Mouse (Mus musculus) cerebral cortex, adult 2 months (tissue): ENCODE results near the gene Timm13.

Source experiments
- WGBS: fragments of 180-500 bp; shearing (Covaris S2); methylation state at CpG from one replicate; pipeline ENCODE4 v1.1.7; 2018; 5-methylcytosine and 5-hydroxymethylcytosine counted together

Gene Timm13

DNA sequence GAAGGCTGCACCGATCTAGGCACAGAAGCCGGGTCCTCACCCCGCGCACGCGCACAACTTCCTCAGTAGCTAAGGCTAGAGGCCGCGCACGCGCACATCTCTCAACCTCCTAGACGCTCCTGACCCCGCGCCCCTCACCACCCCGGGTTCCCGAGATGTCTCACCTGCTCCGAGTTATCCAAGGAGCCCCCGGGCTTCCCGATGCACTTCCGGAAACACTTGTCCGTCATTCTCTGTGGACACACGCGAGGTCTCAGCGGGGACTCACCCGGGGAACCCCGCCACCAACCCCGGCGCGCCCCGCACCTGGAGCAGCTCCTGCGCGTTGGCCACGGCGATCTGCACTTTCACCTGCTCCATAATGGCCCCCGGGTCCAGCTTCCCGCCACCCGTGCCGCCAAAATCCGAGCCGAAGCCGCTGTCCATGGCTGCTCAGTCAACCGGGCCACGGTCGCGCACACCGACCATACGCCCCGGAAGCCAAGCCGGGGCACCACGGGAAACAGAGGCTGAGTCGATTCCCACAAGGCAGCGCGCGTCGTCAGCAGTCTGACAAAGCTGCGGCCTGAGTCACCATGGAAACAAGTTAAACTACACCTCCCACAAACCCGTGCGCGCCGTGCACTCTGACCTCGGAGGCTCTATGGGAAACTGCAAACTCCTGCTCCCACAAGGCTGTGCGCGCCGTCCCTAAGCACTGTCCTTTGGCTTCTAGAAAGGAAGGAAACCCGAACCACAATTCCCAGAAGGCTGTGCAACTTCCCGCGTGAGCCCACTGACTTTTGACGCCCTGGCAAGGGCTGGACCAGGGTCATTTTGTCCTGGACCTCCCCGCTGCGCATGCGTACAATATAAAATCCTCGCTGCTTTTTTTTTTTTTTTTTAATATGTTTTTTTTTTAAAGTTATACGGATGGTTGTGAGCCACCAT, at the start of gene Timm13:
TSS of gene Timm13 (minus strand) at position 652 of the 930 bp plus-strand sequence.
- WGBS: under 1% methylated on average over 72 of the region's 72 CpGs

DNA sequence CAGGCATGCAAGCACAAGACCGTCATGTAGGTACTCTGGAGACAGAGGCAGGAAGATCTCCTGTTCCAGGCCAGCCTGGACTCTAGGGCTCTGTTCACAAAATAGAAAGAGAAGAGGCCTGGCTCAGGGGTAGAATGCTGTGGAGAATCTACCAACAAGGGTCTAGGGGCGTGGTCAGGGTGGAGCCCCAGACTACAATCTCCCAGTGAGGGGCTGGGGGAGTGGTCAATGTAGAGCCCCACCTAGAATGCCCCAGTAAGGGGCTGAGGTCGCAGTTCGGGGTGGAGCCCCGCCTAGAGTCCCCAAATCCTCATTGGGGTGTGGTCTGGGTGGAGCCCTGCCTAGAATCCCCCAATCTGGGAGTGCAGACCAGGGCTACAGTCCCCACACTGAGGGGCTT, 49.5 kb upstream of the Timm13 start:
- WGBS: 59% methylated on average over 5 of the region's 5 CpGs

DNA sequence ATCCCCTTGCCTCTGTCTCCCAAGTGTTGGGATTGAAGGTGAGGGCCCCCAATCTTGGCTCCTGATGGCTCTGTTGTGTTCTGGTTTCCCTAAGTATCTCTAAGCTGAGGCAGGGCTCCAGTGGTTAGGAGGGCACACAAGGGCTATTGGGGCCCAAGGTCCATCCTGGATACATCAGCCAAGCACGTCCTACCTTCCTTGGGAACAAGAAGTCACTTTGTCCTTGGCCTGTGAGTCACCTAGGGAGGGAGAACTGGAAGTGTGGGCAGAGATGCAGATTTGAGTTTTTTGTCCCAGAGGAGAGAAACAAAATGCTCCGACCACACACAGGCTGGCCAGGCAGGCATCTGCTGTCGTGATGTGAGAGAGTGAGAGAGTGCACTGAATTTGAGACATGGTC, 48.3 kb upstream of the Timm13 start:
- 51% methylated on average over 3 of the region's 3 CpGs for WGBS

DNA sequence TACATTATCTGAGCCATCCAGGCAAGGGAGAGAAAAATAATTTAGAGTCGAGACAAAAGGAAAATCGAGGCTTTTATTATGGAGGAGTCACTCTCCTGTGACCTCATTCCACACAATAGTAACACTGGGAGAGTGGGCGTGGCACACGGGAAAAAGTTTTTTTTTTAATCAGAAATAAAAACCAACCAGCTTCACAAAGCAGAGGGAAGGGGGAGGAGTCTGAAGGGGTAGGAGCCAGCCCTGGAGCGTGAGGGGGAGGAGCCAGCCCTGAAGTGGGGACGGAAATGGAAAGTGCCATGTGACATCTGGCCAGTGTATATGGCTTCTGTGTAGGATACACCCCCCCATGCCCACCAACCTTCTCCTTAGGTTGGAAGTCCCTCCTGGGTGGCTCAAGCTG, 47.8 kb upstream of the Timm13 start:
- 37% methylated on average over 6 of the region's 6 CpGs for WGBS

DNA sequence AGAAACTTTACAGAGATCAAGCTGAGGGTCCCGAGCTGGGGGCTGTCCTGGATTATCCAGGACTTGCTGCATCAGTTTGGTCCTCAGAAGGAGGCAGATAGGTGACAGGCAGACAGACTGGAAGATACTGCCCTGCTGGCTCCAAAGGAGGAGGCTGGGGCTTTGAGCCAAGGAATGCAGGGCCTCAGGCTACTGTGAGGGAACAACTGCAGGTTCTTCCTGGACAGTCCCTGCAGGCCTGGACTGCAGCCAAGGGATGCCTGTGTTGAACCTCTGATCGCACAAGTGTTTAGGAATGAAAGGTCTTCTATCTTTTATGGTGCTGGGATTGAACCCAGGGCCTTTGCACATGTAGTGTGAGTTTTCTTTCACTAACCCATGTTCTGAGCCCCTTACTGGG, 47.0 kb upstream of the Timm13 start:
- 46% methylated on average over 2 of the region's 2 CpGs for WGBS

DNA sequence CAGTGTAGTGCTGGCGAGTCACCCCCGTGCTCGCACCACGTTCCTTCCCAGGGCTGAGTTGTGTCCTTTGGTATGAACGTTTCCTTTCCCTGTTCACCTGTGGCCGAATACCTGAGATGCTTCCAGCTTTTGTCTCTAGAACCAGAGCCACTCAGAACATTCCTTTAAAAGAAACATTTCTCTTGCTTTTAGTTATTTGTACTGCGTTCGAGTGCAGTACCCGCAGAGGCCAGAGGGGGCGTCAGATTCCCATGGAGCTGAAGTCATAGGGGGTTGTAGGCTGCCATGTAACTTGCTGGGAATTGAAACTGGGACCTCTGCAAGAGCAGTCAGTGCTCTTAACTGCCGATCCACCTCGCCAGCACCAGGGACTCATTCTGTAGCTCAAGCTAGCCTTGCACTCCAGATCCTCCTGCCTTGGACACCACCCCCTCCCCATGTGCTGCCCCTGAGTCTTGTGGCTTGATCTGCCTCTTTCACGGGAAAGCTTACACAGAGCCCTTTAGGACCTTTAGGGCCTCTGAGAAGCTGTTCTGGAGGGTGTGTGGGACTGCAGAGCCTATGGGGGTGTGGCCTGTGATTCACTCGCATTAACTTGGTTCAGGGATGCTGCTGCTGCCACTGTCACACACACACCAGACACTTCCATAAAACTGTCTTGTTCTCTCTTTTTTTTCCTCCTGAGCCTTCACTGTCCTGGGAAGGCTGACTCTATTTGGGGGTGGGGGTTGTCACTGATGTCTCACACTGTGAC, 46.1 kb upstream of the Timm13 start:
- 68% methylated on average over 14 of the region's 14 CpGs for WGBS

DNA sequence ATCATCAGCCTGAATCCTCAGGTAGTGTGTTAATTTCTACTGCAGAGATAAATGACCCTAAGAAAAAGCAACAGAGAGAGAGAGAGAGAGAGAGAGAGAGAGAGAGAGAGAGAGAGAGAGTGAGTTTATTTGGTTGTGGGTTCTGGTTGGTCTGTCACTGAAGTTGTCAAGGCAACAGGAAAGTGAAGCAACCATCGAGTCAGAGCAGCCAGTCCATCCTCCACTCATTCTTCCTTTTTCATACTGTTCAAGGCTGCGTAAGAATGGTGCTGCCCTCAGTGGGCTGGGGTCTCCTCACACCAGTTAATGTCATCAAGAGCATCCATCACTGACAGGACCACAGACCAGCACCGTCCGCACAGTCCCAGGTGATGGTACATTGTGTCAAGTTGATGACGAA, 43.5 kb upstream of the Timm13 start:
- 81% methylated on average over 5 of the region's 5 CpGs for WGBS

DNA sequence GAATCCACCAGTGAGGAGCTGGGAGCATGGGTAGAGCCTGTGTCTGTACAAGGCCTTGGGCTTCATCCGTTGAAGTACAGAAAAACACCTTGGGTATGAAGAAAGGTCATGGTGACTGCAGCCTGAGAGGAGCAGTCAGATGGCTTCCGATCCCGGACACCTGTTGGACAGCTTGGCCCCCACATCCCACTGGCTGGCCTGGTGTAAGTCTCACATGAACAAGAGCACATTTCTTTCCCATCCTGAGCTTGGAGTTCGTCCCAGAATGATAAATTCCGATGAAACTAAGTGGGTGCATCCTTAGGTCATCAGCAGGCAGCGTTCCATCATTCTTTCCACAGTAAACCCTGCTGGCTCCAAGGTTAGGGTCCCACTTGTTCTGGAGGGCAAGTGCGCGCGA, 42.9 kb upstream of the Timm13 start:
- 67% methylated on average over 9 of the region's 9 CpGs for WGBS

DNA sequence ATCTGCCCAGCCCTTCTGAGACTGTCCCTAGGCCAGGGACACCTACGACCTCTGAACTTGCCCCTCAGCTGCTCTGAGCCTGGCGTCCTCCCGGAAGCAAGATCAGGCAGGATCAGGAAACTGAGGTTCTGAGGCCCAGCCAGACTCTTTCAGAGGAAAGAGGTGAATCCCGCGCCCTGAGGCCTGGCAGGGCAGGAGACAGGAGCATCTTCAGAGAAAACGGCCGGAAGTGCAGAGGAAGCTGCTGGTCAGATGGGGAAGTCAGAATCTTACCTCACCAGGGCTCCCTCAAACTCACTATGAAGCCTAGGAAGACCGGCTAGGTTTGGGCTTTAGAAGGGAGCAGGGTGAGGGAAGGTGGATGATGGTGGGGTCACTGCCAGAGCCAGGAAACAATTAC, 42.1 kb upstream of the Timm13 start:
- WGBS: 79% methylated on average over 8 of the region's 8 CpGs

DNA sequence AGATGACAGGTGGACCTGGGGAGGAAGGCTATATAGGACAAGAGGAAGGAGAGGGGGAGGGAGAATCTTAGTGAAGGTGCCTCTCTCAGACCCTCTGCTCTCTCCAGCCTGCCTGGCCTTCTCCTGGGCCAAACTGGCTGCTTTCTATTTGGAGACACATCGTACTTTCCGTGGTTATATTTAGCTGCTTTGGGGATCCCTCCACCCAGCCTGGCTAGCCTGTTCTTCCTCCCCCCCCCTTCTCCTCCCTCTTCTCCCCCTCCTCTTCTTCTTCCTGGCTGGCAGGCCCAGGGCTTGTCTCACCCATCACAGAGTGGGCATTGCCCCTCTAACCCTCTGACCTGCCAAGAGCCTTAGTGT, 40.2 kb upstream of the Timm13 start:
- whole genome bisulfite sequencing: 6% methylated on average over 2 of the region's 2 CpGs

DNA sequence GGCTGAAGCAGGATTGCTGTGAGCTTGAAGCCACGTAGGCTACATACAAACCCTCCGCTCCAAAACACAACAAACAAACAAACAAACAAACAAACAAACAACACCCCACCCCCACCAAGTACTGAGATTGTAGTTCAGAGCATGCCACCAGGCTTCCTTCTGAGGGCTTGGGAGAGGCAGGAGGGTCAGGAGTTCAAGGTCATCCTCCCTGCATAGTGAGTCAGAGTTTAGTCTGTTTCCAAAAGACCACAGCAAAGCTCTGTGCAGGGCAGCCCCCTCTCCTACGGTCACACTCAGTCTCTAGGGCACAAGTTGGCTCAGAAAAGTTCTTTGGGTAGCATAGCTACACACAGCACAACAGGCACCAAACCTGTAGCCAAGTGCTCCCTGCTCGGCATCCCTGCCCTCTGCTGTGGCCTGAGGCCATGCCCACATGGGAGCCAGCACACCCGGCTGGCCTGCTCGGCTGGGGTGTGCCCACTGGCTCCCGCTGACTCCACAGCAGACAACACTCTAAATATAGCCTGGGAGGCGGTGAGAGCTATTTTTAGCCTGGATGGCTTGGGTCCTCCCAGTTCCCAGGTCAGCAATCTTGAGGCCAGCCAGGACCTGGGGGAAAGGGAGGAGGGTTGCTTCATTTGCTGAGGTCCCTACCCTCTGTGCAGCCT, 39.7 kb upstream of the Timm13 start:
- 19% methylated on average over 8 of the region's 8 CpGs for WGBS

DNA sequence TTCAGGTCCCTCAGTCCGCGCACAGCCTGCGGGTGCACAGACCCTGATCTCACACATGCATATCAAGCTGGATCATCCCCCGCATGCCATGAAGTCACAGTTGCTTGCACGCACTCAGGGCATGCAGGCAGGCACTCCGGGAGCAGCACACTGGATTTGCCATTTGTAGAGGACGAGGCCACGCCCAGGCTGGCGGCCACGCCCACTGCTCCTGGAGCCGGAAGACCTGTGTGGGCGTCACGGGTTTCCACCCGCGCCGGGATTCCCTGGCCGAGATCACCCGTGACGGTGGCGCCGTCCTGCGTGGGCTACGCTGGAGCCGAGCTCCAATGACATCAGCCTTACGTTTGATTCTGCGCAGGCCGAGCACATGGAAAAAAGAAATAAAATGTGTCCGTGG, 38.9 kb upstream of the Timm13 start:
- 2% methylated on average over 28 of the region's 28 CpGs for WGBS

DNA sequence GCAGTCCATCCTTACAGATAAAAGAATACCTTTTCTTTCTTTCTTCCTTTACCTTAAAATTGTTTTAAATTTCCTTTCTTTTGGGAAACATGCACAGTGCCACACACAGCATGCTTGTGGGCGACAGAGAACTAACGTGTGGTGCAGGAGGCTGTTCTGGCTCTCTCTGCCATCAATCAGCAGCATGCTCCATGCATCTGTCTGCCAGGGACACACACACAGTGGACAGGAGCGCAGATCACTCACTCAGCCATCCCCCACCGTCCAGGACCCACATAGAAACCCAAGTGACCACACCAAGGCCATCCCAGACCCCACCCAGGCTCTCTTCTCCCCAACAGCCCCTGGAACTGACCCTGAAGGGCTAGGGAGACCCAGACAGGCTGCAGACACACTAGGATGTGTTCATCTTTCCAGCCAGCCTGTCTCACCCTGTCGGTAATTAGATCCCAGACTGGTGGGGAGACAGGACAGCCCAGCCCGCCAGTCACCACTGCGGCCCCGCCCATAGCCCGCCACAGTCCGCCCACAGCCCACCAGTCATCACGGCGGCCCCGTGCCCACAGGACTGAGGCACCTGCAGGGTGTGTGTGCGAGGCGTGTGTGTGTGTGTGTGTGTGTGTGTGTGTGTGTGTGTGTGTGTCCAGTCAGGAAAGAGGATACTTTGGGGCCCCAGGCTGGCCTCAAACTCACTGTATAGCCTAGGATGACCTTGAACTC, 38.2 kb upstream of the Timm13 start:
- 26% methylated on average over 15 of the region's 15 CpGs for WGBS

DNA sequence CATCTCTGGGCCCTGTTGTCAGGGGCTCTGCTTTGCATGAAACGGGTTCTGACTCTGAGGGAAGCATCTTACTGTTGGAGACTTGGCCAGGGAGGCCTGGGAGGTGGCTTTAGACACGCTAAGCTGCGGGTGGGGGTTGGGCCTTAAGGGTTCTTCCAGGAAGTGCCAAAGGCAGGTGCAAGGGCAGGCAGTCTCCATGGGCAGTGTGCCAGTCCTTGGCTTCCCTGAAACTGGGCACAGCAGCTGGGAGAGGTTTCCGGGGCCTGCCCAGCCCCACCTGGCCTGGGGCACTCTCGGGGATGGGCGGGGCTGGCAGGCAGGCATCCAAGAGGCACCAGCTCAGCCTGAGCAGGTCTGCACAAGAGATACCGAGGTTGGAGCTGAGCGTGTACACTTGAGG, 36.9 kb upstream of the Timm13 start:
- 45% methylated on average over 8 of the region's 8 CpGs for WGBS

DNA sequence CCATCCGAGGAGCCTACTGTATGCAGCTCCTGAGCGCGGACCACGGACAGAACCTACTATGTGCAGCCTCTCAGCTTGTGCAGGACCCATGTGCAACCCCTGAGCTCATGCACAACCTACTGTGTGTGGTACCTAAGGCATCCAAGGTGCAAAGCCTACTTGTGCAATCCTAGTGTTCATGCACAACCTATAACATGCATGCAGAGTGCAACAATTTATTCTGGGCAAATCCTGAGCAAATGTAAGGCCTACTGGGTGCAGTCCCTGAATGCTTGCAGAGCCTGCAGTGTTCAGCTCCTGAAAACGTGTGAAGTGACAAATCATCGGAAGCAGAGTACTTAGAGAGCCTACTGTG, 36.0 kb upstream of the Timm13 start:
- 22% methylated on average over 6 of the region's 6 CpGs for WGBS

DNA sequence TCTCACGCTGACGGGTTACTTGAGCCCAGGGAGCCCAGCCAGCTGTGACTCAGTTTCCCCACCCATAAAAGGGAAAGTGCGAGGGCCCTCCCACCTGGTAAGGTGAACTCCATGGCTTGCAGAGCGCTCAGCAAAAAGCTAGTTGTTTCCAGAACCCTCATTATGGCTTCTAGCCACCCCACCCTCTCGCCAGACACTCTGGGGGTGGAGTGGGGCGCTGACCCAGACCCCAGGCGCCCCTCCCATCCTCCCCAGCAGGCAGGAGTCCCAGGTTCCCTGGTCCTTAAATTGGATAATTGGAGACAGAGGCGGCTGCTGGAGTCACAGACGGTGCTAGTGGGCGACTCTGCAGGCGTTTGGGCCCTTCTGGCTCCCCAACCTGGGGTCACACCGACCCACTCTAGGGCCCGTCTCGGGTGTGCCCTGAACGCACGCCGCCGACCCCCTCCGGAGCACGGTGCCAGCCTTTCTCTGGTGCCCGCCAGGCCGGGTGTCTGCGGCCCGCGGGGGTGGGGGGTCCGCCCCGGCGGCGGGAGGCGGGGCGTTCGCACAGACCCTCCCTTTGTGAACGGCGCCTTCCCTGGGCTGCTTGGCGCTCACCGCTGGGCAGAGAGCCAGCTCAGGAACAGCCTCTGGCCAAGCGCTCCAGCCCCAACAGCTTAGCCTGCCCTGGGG, 35.5 kb upstream of the Timm13 start:
- WGBS: 4% methylated on average over 32 of the region's 37 CpGs

DNA sequence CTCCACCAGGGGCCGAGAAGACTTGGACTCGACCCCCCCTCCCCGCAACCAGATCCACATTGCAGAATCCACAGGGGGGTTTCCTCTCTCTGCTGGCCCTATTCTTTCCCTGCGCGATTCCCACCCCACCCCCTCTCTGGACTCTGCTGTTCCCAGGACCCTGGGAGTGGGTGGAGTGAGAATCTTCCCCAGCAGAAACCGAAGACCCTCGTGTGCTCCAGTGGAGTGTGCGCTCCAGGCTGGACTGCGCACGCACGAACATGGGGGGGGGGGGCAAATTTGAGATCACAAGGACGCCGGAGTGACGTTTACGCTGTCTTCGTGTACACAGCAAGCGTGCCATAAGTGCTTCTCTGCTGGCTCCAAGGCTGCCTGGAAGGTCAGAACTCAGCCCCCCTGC, 34.9 kb upstream of the Timm13 start:
- WGBS: 7% methylated on average over 17 of the region's 17 CpGs

DNA sequence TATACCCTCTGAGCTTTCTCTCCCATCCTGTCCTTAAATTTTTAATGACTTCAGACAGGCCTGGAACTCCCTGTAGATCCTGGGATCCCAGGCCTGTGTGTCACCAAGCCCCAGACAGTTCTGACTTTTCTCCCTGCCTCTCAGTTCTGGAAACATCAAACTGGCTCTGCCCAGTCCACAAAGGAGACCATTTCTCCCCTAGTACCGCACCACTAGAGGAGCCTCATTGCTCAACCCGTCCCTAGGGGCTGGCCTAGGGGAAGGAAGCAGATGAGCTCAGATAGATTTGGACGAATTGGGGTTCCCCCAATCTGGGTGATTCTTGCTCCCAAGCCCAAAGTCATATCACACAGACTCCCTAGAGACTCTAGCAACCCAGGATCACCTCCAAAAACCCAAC, 34.5 kb upstream of the Timm13 start:
- WGBS: 54% methylated on average over 3 of the region's 3 CpGs

DNA sequence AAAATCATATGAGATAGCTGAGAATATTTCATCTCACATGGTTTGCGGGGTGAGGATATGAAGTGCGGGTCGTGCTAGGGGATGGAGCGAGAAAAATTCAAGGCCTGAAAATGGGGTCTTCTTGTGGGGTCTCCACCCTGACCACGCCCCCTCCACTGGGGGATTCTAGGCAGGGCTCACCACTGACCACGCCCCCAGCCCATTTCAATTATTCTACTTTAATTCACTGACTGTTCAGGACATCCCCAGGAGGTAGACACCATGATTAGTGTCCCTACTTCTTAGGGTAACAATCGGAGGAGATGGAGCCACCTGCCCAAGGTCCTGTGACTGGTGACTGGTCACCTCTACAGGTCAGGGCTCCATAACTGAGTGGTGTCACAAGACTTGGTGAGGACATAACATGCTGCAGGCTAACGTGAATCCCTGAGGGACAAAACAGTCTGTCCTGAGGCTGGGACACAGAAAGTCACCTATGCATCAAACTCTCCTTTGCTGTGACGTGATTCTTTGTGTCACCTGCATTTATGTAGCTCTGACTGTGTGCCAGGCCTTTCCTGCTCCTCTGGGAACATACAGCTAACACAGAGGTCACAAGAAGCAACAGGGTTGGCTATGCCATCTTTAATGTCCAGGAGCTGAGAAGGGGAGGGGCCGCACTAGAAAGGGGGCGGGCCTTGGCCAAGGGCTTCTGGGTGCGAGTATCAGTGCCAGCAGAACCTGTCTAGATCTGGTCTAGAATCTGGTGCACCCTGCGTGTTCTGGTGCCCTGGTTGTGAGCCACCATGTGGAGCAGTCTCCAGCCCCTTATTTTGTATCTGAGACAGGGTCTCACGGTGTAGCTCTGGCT, 33.6 kb upstream of the Timm13 start:
- WGBS: 68% methylated on average over 14 of the region's 14 CpGs

DNA sequence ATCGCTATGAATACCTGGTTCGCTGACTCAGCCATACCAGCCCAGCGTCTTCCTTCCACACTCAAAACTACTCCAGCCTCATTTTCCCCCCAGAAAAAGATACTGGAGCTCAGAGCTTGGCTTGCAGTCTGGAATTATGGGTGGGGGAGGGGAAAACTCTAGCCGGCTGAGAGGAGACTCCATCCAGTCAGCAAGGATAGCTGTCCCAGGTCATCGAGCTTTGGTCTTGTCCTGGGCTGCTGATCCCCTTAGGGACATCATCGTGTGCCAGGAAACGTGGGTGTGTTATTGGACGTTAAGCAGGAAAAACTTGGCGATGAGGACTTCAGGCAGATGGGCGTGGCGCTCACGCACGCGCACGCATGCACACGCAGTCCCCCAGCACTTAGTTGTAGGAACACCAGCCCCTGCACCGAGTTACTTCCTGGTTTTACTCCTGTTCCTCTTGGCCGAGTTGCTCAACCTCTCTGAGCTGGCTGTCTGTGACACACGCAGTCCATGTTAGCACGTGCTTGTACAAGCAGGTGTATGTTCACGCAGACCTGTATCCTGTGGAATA, 32.7 kb upstream of the Timm13 start:
- WGBS: 3% methylated on average over 21 of the region's 21 CpGs
